Mouse (Mus musculus): ENCODE results near the gene Cyp27b1. TPM values are rescaled to one million over a fixed set of nuclear protein-coding genes. Genes with fewer than 3 reads are reported as not detected.

Cyp27b1 gene
- polyA plus RNA-seq, 1 experiment from 2014 or later = not detected

GRCm38 (mm10) chr10:127062503-127062902 is 14.5 kb downstream of the Cyp27b1 start:
- Histone ChIP-seq H3K27ac (no peak overlapping the region), H3K4me3 (replicated peaks) (0 out of 2 replicates have a peak overlapping the region, but pooled peaks have one; percentile 80), H3K4me2 (peak overlapping the region; percentile 95), H3K27me3 (peaks cover 53% of the 10 kb centered on the region), H3K9me3 (replicated peaks) (no peaks in the 10 kb centered on the region), H3K36me3 (peaks cover 31% of the 10 kb centered on the region), H3K9ac (no peak overlapping the region), H3K4me1 (replicated peaks) (peaks cover 73% of the 10 kb centered on the region)
- no peak for DNase-seq
- no peak for ATAC-seq (ENCODE audit: low read depth)
- 58% methylated on average over 5 of the region's 5 CpGs for WGBS (ENCODE audit: insufficient replicate concordance)

GRCm38 (mm10) chr10:127063239-127063872 is 15.3 kb downstream of the Cyp27b1 start, which contains the start of gene Cdk4:
Gene Cdk4, plus strand, starts transcription at chr10:127063534.
- Histone ChIP-seq H3K4me3 (replicated peaks) (peak within 1 kb of the TSS; percentile 80), H3K4me1 (replicated peaks) (peaks cover 81% of the 10 kb centered on the region), H3K36me3 (peaks cover 39% of the 10 kb centered on the region), H3K9ac (peak within 1 kb of the TSS; percentile 91), H3K27ac (peak within 1 kb of the TSS; percentile 78), H3K4me2 (peak within 1 kb of the TSS; percentile 95), H3K27me3 (peaks cover 44% of the 10 kb centered on the region), H3K9me3 (replicated peaks) (no peaks in the 10 kb centered on the region)
- ATAC-seq (ENCODE audit: low read depth) (peak; percentile 87), DNase-seq (peak; percentile 94)
- WGBS (ENCODE audit: insufficient replicate concordance) = 0% methylated on average over 46 of the region's 46 CpGs

GRCm38 (mm10) chr10:127063913-127064870 is 16.1 kb downstream of the Cyp27b1 start:
- Histone ChIP-seq H3K4me3 (replicated peaks) (peak overlapping the region; percentile 80), H3K4me1 (replicated peaks) (peaks cover 82% of the 10 kb centered on the region), H3K27me3 (peaks cover 36% of the 10 kb centered on the region), H3K4me2 (peak overlapping the region; percentile 95), H3K27ac (peak overlapping the region; percentile 78), H3K9me3 (replicated peaks) (no peaks in the 10 kb centered on the region), H3K36me3 (peaks cover 39% of the 10 kb centered on the region), H3K9ac (peak overlapping the region; percentile 91)
- peak; percentile 2 for ATAC-seq (ENCODE audit: low read depth)
- WGBS (ENCODE audit: insufficient replicate concordance) = 11% methylated on average over 36 of the region's 37 CpGs
- no peak for DNase-seq

GRCm38 (mm10) chr10:127065981-127066380 is 17.9 kb downstream of the Cyp27b1 start:
- Histone ChIP-seq H3K36me3 (peaks cover 39% of the 10 kb centered on the region), H3K4me3 (replicated peaks) (no peak overlapping the region), H3K4me2 (no peak overlapping the region), H3K9me3 (replicated peaks) (no peaks in the 10 kb centered on the region), H3K9ac (peak overlapping the region; percentile 8; the same call in 1 of the 2 replicates), H3K4me1 (replicated peaks) (peaks cover 81% of the 10 kb centered on the region), H3K27me3 (peaks cover 18% of the 10 kb centered on the region), H3K27ac (no peak overlapping the region)
- whole genome bisulfite sequencing (ENCODE audit: insufficient replicate concordance) = 49% methylated on average over 9 of the region's 9 CpGs
- no peak for ATAC-seq (ENCODE audit: low read depth)
- no peak for DNase-seq

- H3K9me3 ChIP-seq (replicated peaks) = no peaks in the 10 kb centered on the region
- ATAC-seq (ENCODE audit: low read depth) (no peak), DNase-seq (no peak)
- no peak overlapping the region for H3K4me3 ChIP-seq (replicated peaks)
- peak overlapping the region; percentile 45 for H3K27ac ChIP-seq
- H3K27me3 ChIP-seq = peaks cover 12% of the 10 kb centered on the region
- WGBS (ENCODE audit: insufficient replicate concordance) = 84% methylated on average over 14 of the region's 14 CpGs
- peaks cover 39% of the 10 kb centered on the region for H3K36me3 ChIP-seq
- peaks cover 86% of the 10 kb centered on the region for H3K4me1 ChIP-seq (replicated peaks)
- H3K4me2 ChIP-seq = no peak overlapping the region
- 0 out of 2 replicates have a peak overlapping the region, but pooled peaks have one; percentile 5 for H3K9ac ChIP-seq
These were observed 18.5 kb downstream of the Cyp27b1 start for GRCm38 (mm10) chr10:127066519-127067018.

- 39% methylated on average over 9 of the region's 9 CpGs for WGBS (ENCODE audit: insufficient replicate concordance)
- peak overlapping the region; percentile 79 for H3K9ac ChIP-seq
- no peaks in the 10 kb centered on the region for H3K9me3 ChIP-seq (replicated peaks)
- H3K4me3 ChIP-seq (replicated peaks) = peak overlapping the region; percentile 73
- peaks cover 39% of the 10 kb centered on the region for H3K36me3 ChIP-seq
- ATAC-seq (ENCODE audit: low read depth) = no peak
- peak overlapping the region; percentile 89 for H3K4me2 ChIP-seq
- H3K27me3 ChIP-seq = no peaks in the 10 kb centered on the region
- no peak for DNase-seq
- H3K27ac ChIP-seq = peak overlapping the region; percentile 77
- H3K4me1 ChIP-seq (replicated peaks) = peaks cover 75% of the 10 kb centered on the region
These were observed 20.4 kb downstream of the Cyp27b1 start for GRCm38 (mm10) chr10:127068360-127069038.

GRCm38 (mm10) chr10:127069281-127070189 is 21.5 kb downstream of the Cyp27b1 start:
- H3K9ac ChIP-seq = peak overlapping the region; percentile 79
- H3K4me3 ChIP-seq (replicated peaks) = peak overlapping the region; percentile 73
- ATAC-seq (ENCODE audit: low read depth) = peak; percentile 24
- H3K9me3 ChIP-seq (replicated peaks) = no peaks in the 10 kb centered on the region
- 6% methylated on average over 30 of the region's 30 CpGs for WGBS (ENCODE audit: insufficient replicate concordance)
- H3K27me3 ChIP-seq = no peaks in the 10 kb centered on the region
- H3K4me2 ChIP-seq = peak overlapping the region; percentile 89
- DNase-seq = no peak
- peaks cover 65% of the 10 kb centered on the region for H3K4me1 ChIP-seq (replicated peaks)
- H3K36me3 ChIP-seq = peaks cover 37% of the 10 kb centered on the region
- H3K27ac ChIP-seq = peak overlapping the region; percentile 77

GRCm38 (mm10) chr10:127070190-127071121 is 22.4 kb downstream of the Cyp27b1 start, which contains the start of gene Tspan31:
Gene Tspan31, minus strand, starts transcription at chr10:127070264.
- H3K4me1 ChIP-seq (replicated peaks) = peaks cover 63% of the 10 kb centered on the region
- DNase-seq = peak; percentile 87

GRCm38 (mm10) chr10:127071203-127071602 is 23.2 kb downstream of the Cyp27b1 start:
- Histone ChIP-seq H3K4me2 (peak overlapping the region; percentile 89), H3K4me1 (replicated peaks) (peaks cover 63% of the 10 kb centered on the region), H3K36me3 (peaks cover 21% of the 10 kb centered on the region), H3K9me3 (replicated peaks) (no peaks in the 10 kb centered on the region), H3K9ac (peak overlapping the region; percentile 76), H3K27ac (no peak overlapping the region), H3K4me3 (replicated peaks) (peak overlapping the region; percentile 73), H3K27me3 (peaks cover 13% of the 10 kb centered on the region)
- DNase-seq (no peak), ATAC-seq (ENCODE audit: low read depth) (no peak)
- WGBS (ENCODE audit: insufficient replicate concordance) = 50% methylated on average over 9 of the region's 9 CpGs

More at GRCm38 (mm10) chr10:127070190-127071121, 22.4 kb downstream of the Cyp27b1 start, which contains the start of gene Tspan31:
- H3K4me2 ChIP-seq = peak within 1 kb of the TSS; percentile 89
- peak; percentile 87 for ATAC-seq (ENCODE audit: low read depth)
- H3K27me3 ChIP-seq = 0 out of 2 replicates have a peak, but pooled peaks cover 5% of the 10 kb centered on the region
- peak within 1 kb of the TSS; percentile 73 for H3K4me3 ChIP-seq (replicated peaks)
- no peaks in the 10 kb centered on the region for H3K9me3 ChIP-seq (replicated peaks)
- peak within 1 kb of the TSS; percentile 77 for H3K27ac ChIP-seq
- WGBS (ENCODE audit: insufficient replicate concordance) = 1% methylated on average over 36 of the region's 36 CpGs
- H3K9ac ChIP-seq = peak within 1 kb of the TSS; percentile 79
- peaks cover 28% of the 10 kb centered on the region for H3K36me3 ChIP-seq

Data from liver, embryonic 13.5 days (tissue).